Mouse (Mus musculus): ENCODE measurements at regions not wholly inside any gene's neighbourhood (a gene's known extent, or its start where the extent isn't known, plus 50 kb on each side); places are given as distances from the start of the nearest gene placed in this dataset.

DNA sequence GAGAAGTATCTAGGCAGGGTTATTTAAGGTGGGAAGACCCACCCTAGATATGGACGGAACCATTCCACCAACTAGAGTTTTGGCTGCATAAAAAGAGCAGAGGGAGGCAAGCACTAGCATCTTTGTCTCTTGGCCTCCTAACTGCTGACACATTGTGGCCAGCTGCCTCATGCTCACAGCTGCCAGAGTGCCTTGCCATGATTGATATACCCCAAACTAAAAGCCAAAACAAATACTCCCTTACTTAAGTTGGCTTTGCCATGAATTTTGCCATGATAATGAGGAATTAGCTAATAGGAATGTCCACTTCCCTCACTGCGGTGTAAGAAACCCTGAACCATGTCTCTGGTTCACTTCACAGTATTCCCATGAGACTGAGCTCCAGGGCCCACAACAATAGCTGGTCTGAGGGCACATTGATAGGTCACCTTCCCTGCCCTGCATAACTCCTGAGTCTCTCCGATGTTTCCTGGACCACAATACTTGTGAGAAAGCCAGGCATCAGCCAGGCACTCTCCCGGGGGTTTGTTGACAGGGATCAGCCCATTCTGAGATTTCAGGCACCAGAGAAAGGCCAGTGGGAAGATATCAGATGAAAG is 344.5 kb downstream of the 1500009L16Rik start:
- ATAC-seq (replicated peaks; ENCODE audit: low read depth, poor library complexity, severe bottlenecking), result no peak

DNA sequence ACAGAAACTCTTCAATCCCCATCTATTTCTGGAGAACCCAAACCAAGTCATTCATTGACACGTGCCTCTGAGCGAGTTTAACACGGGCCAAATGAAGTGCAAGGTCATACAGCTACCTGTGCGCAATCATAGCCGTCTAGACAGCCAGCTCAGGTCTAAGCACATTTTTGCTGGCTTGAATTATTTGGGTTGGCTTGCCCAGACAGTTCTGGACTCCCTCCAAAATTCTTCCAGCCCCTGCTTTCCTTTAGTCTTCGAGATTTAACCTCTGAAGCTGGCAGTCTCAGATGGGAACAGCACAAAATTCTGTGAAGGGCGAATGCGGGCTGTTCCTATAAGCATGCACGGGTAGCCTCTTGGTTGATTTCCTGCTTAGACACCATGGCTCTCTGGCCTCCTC is 347.1 kb downstream of the 1500009L16Rik start:
- ATAC-seq (replicated peaks; ENCODE audit: low read depth, poor library complexity, severe bottlenecking), result no peak

DNA sequence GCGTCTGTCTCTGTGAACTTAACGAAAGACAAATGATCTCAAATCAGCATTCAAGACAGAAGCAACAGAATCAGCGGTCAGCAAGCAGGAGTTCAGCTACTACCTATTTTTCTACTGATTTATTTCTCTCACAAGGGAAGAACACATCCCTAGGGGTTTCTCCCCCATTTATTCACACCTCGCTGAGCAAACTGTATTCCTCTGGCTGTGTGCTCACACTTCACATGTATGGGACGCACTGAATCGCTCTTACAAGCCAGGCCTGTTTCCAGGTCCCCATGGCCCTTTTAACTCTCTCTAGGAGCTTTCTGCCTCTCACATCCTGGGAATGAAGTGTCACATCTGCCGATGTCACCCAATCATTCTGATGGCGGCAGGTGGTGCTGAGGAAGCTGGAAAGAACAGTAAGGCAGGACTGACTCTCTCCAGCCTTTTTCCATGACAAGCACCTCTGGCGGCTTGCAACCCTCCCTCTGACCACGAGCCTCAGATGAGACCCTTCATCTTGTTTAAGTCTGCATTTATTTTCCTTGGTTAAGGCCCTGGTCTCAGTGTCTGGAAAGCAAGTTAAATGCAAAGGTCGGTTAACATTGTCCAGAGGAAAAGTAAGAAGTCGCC is 350.3 kb downstream of the 1500009L16Rik start:
- no peak for ATAC-seq (replicated peaks; ENCODE audit: low read depth, poor library complexity, severe bottlenecking)

DNA sequence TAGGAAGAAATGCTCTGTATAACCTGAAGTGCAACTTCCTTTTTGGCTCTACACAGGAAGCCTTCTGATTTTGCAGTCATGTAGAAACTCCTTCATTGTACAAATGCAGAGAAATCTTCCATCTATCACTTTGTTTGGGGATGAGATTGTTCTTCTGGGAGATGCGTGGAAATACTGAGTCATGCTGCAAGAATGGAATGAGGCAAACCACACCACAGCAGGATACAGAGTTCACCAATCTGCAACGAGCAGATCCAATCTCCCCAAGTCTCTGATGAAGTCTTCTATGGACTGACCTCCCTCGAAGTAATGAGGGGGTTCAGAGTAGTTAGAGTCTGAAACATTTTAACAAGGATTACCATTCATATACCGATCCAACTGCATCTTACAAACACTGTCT is 352.9 kb downstream of the 1500009L16Rik start:
- ATAC-seq (replicated peaks; ENCODE audit: low read depth, poor library complexity, severe bottlenecking), result no peak

DNA sequence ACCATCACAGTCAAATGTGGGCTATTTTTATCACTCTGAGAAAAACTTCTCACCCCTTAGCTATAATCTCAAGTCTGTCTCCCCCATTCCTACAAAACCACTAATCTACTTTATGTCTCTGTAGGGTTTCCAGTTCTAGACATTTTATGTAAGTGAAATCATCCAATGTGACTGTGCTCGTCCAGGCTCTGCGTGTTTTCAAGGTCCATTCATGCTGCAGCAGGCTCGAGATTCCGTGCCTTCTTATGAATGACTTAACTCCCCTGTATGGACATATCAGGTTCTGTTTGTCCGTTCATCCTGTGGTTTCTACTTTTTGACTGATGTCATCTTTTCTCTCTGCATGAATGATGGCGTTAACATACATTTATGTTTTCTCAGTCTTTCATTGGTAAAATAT is 357.6 kb downstream of the 1500009L16Rik start:
- ATAC-seq (replicated peaks; ENCODE audit: low read depth, poor library complexity, severe bottlenecking), result no peak

DNA sequence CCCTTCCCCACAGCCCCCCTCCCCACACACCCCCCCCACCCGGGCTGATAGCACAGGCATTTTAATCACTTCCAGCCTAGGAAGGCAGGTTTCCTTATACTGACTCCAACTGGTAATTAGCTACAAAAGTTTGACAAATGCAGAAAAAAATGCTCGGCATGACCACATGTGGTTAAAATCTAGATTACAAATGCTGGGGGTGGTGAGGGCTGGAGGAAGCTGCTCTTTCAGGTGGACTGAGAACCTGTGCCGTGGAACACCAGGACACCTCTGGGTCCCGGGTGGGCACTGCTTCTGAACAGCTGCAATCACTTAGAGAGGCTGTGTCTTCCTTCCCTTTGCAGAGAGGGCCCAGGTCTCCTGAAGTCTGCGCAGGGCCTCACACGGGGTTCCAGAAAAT is 358.7 kb downstream of the Nuak1 start:
- ATAC-seq (replicated peaks; ENCODE audit: low read depth, poor library complexity, severe bottlenecking), result no peak

DNA sequence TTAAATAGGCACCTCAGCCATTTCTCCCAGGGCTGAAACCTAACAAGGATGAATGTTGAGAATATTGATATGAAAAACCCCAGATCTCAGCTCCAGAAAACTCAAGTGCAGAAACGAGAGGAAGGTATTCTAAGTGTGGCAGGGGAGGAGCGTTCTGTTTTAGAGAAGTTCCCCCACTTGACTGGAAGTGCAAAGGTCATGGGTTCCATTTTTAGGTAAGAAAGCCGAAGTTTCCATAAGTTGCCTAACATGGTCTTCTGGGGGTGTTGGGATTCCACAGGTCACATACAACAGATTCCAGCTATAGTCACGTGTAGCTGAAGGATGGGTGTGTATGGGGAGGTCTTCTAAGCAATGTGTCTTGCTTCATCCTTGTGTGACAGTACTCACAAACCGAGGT is 352.9 kb downstream of the Nuak1 start:
- ATAC-seq (replicated peaks; ENCODE audit: low read depth, poor library complexity, severe bottlenecking), result no peak

DNA sequence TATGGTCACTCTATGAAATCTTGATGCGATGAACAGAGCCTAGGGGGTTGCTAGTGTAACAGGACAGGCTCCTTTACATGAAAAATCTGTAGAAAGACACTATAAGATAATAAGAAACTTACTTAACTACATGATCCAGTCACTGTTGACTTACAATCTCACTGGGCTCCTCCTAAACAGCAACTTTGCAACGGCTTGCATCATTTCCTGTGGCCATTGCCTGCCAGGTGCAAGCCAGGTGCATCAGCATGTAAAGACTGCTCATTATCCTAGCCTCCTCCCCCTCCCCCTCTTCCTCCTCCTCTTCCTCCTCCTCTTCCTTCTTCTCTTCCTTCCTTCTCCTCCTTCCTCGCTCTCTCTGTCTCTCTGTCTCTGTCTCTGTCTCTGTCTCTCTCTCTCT is 352.5 kb downstream of the Nuak1 start:
- no peak for ATAC-seq (replicated peaks; ENCODE audit: low read depth, poor library complexity, severe bottlenecking)

DNA sequence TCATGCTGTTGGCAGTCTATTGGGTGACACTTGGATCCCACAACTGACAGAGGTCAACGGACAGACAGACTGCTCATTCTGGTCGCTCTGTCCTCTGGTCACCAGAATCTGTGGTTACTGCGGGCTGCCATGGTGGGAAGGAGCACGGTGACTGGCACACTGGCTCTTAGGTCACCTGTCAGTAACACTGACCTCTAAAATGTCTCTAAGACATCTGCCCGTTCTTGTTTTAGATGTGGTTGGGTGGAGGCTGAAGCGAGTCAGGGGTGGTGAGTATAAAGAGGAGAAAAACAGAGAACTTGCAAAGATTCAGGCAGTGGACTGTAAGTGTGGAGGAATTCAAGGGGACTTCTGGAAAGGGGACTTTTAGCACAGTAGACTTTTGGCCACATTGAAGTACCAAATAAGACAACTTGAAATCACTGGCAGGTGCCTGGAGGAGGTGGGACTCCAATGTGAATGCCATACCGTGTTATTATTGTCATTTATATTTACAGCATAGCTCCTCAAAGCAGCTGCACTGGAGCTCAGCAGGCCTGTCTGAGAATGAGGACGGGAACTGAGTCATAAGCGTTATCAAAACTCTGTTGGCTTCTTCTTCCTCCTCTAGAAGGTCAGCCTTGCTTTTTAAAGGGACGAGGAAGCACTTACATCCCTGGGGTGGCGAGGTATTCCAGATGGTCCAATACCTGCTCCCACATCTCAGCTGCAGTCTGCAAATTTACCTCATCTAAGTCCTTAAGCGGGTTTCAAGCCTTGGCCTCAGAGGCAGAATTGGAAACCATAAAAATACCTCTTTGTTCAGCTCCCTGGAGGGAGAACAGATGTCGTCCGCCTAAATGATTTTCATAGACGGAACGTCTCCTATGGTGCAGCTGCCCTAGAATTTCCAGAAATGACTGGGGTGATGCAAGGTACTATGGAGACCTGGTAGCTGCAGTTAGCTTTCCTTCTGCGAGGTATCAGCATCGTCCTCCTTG is 351.3 kb downstream of the Nuak1 start:
- ATAC-seq (replicated peaks; ENCODE audit: low read depth, poor library complexity, severe bottlenecking), result no peak

DNA sequence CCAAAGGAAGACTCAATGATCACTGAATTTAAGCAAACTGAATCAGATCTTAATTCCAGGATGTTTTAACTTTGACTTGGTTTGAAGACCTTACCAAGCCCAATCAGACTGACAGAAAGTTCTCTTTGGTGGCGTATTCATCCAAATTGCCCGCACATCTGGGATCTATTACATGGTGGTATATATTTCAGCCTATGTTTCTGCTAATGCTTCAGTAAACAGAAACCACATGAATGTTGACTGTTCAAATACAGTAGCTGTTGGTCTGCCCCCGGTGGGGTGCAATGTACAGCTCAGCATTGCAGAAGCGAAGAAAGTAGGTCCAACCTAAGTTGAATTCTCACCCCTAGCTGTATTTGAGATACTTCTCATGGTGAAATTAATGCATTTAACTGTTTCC is 346.5 kb downstream of the Nuak1 start:
- ATAC-seq (replicated peaks; ENCODE audit: low read depth, poor library complexity, severe bottlenecking), result no peak

DNA sequence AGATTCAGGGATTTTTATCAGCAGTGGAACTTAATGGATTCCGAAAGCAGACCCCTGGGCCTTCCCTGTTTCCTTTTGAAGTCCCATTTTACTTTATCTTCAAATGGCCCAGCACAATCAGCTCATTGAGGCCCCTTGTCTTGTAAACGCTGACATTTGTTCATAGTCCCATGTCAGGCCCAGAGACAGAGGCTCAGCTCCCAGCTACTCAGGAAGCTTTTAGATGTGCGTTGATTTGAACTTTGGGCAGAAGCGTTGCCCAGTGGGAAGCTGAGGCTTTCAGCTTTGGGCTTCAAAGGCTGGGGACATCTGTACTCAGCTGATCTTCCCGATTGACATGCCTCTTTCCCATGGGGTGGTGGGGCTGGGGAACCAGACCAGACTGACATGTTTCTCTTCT is 343.2 kb downstream of the Nuak1 start:
- no peak for ATAC-seq (replicated peaks; ENCODE audit: low read depth, poor library complexity, severe bottlenecking)

DNA sequence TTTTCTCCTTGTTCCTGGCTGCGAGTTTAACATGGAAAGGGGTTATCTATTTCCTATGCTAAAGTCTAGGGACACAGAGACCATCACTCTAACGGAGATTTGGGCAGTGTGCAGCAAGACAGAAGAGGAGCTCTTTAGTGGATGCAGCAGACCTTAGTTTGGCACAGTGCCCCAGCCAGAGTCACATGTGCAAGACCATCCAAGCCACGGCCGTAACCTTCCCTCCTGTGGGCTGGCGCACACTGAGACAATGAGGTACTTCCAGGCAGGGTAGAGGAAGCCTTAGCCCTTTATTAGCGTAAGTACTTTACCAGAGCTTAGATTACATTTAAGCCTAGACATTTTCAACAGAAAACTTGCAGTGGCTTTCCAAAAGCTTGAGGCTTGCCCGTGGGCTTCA is 336.4 kb downstream of the Nuak1 start:
- no peak for ATAC-seq (replicated peaks; ENCODE audit: low read depth, poor library complexity, severe bottlenecking)

DNA sequence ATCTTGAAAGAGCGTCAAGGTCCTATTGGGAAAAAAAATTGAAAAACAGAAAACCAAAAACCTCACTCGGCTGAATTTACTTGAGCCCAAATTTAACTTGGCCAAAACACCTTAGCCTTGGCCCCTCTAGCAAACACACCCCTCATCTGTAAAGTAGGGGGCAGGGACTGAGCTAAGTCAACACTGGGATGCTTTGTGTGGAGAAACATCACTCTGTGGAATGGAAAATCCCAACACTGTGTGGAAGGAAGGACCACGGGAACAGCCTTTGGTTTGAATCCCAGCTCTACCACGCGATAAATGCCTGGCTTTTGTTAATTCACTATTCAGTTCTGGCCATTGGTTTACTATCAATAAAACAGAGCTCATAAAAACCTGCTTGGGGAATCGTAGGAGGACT is 335.8 kb downstream of the Nuak1 start:
- no peak for ATAC-seq (replicated peaks; ENCODE audit: low read depth, poor library complexity, severe bottlenecking)

DNA sequence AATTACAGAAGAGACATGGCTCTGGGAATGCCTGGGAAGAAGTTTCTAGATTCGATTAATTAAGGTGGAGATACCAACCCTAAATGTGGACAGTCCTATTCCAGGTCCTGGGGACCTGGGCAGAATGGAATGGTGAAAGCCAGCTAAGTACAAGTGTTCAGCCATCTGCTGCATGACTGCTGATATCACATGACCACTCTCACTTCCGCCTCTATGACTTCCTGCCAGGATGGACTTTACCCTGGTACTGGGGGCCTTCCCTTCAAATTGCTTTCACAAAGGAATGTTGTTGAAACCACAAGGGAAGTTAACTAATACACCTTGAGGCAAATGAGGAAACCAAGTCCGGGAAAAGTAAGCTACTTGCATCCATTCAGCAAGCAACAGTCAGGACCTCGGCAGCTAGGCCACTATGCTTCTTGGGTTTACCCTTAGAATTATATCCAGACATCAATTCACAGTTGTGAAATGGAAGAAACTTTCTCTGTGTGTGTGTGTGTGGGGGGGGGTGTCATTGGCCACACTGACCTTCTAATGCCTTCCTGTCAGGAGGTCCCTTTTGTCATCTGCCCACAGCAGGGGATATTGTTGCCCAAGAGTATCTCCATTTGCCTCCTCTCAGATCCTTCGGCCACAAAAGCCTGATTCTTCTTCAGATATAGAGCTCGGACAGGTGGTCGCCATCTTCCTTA is 330.6 kb downstream of the Nuak1 start:
- 0 out of 2 replicates have a peak, but pooled peaks have one; percentile 52 for ATAC-seq (replicated peaks; ENCODE audit: low read depth, poor library complexity, severe bottlenecking)

DNA sequence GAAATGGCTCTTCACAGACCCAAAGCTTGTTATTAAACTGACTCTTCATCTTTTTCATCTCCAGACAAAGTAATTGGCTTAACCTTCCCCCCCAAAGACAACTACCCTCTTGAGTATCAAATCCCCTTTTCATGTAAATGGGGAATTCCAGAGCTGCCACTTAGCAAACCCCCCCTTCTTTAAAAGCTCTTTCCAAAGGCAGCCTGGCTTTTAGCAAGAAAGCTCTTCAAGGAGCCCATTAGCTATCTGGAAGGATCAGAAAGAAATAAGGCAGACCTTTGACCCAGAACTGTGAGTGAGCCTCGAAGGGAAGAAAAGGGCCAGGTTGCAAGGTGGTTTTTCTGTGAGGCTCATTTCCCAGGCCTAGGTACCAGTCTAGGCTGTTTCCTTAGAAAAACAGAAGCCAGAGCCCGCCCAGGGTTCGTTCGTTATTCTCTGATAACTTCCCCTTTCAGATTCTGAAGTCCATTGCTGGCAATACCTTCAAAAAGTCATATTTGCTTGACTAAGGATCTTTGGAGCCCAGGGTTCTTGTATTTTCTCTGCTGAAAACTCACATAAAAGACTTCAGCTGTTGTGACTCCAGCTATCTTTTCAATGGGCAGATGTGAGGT is 329.9 kb downstream of the Nuak1 start:
- peak; percentile 72; the same call in 1 of the 2 replicates for ATAC-seq (replicated peaks; ENCODE audit: low read depth, poor library complexity, severe bottlenecking)

DNA sequence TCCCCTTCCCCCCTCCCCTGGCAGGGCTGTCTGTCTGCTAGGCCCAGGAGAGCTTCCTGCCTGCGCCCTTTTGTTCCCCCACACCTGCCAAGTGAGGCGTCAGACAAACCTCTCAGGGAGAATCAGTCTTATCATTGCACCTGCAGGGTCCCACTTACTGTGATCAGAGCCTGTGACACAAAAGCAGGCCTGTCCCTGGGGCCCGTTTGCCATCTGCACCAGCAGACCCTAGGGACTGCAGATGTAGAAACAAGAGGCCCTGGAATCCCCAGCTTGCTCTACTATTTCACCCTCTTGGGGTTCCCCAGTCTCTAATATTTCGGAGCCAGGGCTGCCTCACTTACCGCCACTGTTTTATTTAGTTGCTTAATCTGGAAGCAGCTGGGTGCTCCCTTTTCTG is 328.9 kb downstream of the Nuak1 start:
- ATAC-seq (replicated peaks; ENCODE audit: low read depth, poor library complexity, severe bottlenecking), result no peak

DNA sequence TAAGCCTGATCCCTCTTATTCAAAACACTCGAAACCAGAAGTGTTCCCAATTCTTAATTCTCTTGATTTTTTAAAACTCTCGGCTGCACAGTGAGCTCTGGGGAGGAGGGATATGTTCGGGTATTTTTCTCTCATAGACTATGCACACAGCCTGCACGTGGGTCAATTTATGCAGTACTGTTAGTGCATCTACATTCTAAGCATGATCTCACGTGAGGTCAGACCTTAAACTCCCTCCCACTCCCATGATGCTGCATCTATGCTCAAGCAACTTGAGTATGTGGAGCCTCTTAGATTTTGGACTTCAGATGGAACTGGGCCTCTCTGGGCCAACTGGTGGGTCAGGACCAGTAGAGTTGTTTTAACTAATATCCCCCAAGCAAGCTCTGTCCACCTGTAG is 328.5 kb downstream of the Nuak1 start:
- ATAC-seq (replicated peaks; ENCODE audit: low read depth, poor library complexity, severe bottlenecking), result no peak

DNA sequence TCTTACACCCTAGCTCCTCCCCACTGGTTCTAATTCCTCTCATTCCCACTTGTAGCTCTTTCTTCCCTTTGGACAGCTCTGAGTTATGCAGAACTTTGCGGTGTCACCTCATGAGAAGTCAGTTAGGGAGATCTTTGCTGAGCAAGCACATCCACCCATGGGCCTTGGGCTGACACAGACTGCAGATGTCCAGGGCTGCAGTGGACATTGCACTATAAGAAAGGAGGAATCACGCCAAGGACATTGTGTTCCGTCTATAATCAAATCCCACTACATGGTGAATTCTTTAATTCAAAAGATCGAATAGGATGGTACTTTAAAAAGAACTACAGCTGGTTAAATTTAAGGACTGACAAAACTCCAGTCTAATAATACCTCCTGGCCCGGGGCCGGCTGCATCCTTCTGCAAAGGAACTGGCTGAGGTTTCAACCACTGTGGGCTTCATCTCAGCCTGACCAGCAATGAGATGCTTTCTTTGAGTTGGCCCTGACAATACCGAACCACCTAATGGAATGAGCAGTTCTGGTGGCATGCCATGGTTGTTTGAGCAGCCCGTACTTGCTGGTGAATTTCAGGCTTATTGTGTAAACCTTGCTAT is 320.3 kb downstream of the Nuak1 start:
- no peak for ATAC-seq (replicated peaks; ENCODE audit: low read depth, poor library complexity, severe bottlenecking)

DNA sequence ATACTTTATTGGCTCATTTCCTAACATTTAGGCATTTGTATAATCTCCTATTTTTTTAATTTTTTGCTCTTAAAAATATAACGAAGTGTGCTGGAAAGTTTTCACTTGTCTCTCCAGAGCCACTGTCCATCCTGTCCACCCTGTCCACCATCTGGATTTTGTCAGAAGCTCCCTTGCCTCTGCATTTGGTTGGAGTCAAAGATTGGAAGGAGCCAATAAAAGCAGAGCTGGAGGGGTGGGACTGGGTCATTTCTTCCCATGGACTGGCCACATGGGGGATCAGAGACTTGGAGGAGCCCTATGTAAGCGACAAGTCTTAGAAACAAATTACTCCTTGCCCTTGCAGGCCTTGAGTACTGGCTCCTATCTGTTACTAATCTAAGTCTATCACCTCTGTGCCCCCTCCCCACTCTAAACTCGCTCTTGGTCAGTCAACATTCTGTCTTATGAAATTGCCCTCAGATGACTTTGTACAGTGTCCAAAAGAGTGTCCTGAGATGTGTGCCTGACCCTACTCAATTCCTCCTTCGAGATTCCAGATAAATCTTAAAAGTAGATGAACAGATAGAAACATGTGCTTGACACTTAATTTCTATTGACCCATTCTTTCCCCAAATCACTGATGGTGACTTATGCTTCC is 303.3 kb downstream of the Nuak1 start:
- ATAC-seq (replicated peaks; ENCODE audit: low read depth, poor library complexity, severe bottlenecking), result no peak

All from common myeloid progenitor, adult 5-6 weeks (primary cell).